In genomic region chr16:5203668-5204433, GRCm38 (mm10) we compare ENCODE assay signal across 8 mouse cellular contexts. TPM values are rescaled to one million over a fixed set of nuclear protein-coding genes. Genes with fewer than 3 reads are reported as not detected.
DNase-seq lines count a peak whose midpoint lies in the region; ATAC-seq lines count a peak whose summit lies in the region.

TSS of gene Nagpa (minus strand) at chr16:5204012.

- H3K9me3 ChIP-seq in intestine, embryonic 15.5 days = no peaks in the 10 kb centered on the region

- DNase-seq in adrenal gland, postnatal 10 days = peak; percentile 89
- DNase-seq in embryo, embryonic 9.5 days (ENCODE audit: extremely low spot score) = peak; percentile 82
- peak; percentile 75 to 82 for DNase-seq in gastrocnemius, postnatal 4 days (ENCODE audit: low spot score in 2 of 2)
- peak; percentile 82 to 88 for DNase-seq in left cerebral cortex, postnatal 14 days (ENCODE audit: low spot score in 2 of 2)
- DNase-seq in right cerebral cortex, postnatal 25 days = peak; percentile 82
- DNase-seq in urinary bladder, postnatal 4 days (ENCODE audit: low spot score in 2 of 2) = peak; percentile 74 to 82

- no peak within 1 kb of the TSS for H3K27ac ChIP-seq in intestine, embryonic 15.5 days

- intact Hi-C loops in left cerebral cortex, postnatal 14 days (cut with DNase I) = loop anchor here (2.0 to 5.0 kb wide), 3 partner anchors 41 to 263 kb away; partner anchors contain the start of gene Eef2kmt

- ATAC-seq in intestine, embryonic 15.5 days = peak; percentile 91
- ATAC-seq in megakaryocyte-erythroid progenitor cell, adult 5-6 weeks (replicated peaks; ENCODE audit: low FRiP score, low TSS enrichment, poor library complexity, severe bottlenecking) = peak; percentile 83

- peak within 1 kb of the TSS; percentile 96 for H3K4me2 ChIP-seq in intestine, embryonic 15.5 days (replicated peaks)

- WGBS in intestine, embryonic 15.5 days = 4% methylated on average over 40 of the region's 40 CpGs

- H3K9ac ChIP-seq in intestine, embryonic 15.5 days = peak within 1 kb of the TSS; percentile 64

- no peaks in the 10 kb centered on the region for H3K27me3 ChIP-seq in intestine, embryonic 15.5 days (replicated peaks)

- H3K36me3 ChIP-seq in intestine, embryonic 15.5 days = no peaks in the 10 kb centered on the region

- peak within 1 kb of the TSS; percentile 93 for H3K4me3 ChIP-seq in intestine, embryonic 15.5 days (replicated peaks)

- 0 out of 2 replicates have a peak, but pooled peaks cover 4% of the 10 kb centered on the region for H3K4me1 ChIP-seq in intestine, embryonic 15.5 days (replicated peaks)

RNA-seq across cellular contexts. Expression of gene Nagpa, which starts in this region (rescaled TPM):
- 10 to 100 TPM; 19.3 to 20.2 TPM for total RNA-seq in adrenal gland, postnatal 10 days (2021)
- total RNA-seq in gastrocnemius, postnatal 4 days (2021) = 10 to 100 TPM in 1 of 2 experiments, 1 to 10 TPM in 1; 7.6 to 10.5 TPM
- 27.6 and 29.9 TPM in 2 replicates for polyA plus RNA-seq in intestine, embryonic 15.5 days (2015; fragmentation: Nextera tagmentation; extraction: Ambion mirVana)
- total RNA-seq in left cerebral cortex, postnatal 14 days (2021) = 1 to 10 TPM; 7.4 to 10.0 TPM
- total RNA-seq in megakaryocyte-erythroid progenitor cell, adult 5-6 weeks (2014; fragmentation: Nextera tagmentation) = 21.1 and 23.5 TPM in 2 replicates
- 27.3 and 28.6 TPM in 2 replicates for total RNA-seq in megakaryocyte-erythroid progenitor cell, adult 5-6 weeks (2017)
